ENCODE assay signal across 30 mouse cellular contexts in genomic region chr8:111645715-111646114, GRCm38 (mm10). TPM values are rescaled to one million over a fixed set of nuclear protein-coding genes. Genes with fewer than 3 reads are reported as not detected.
DNase-seq lines count a peak whose midpoint lies in the region; ATAC-seq and TF ChIP-seq lines count a peak whose summit lies in the region.
"Had no signal": no experiment of that assay in that cellular context is flagged by ENCODE, and none has a peak within 500 bp of the region (broad histone marks: within the 10 kb centered on the region; RNA-seq: fewer than 3 reads in every experiment).

No protein-coding gene starts in this region.

- no peaks in the 10 kb centered on the region for H3K36me3 ChIP-seq in liver, embryonic 11.5 days (ENCODE audit: control insufficient read depth, insufficient read depth, low read length)
- H3K36me3 ChIP-seq in G1E (replicated peaks), result no peaks in the 10 kb centered on the region
- no peaks in the 10 kb centered on the region for H3K36me3 ChIP-seq in liver, postnatal 0 days (replicated peaks; ENCODE audit: insufficient read depth, low read length)
- H3K36me3 ChIP-seq: heart, embryonic 12.5 days; limb, embryonic 13.5 days; liver, embryonic 15.5 days; midbrain, embryonic 15.5 days; neural tube, embryonic 13.5 days; stomach, embryonic 15.5 days had no signal

- H3K4me2 ChIP-seq in liver, embryonic 11.5 days, result peak overlapping the region; percentile 31
- H3K4me2 ChIP-seq in liver, postnatal 0 days (ENCODE audit: low read depth, low read length), result 0 out of 2 replicates have a peak overlapping the region, but pooled peaks have one; percentile 29
- H3K4me2 ChIP-seq: heart, embryonic 12.5 days; hindbrain, embryonic 14.5 days; limb, embryonic 13.5 days; liver, embryonic 15.5 days; midbrain, embryonic 15.5 days; neural tube, embryonic 13.5 days; stomach, embryonic 15.5 days had no signal

- peaks cover 33% of the 10 kb centered on the region for H3K4me1 ChIP-seq in liver, embryonic 11.5 days (replicated peaks; ENCODE audit: control insufficient read depth, insufficient read depth, low read length)
- H3K4me1 ChIP-seq in G1E (ENCODE audit: insufficient read depth, low read depth, low read length), result peaks cover 65% of the 10 kb centered on the region
- H3K4me1 ChIP-seq in liver, postnatal 0 days (ENCODE audit: insufficient read depth), result peaks cover 15% of the 10 kb centered on the region

- TF ChIP-seq CTCF in G1E (IDR thresholded peaks at IDR 0.05; ENCODE audit: low read depth, low read length), result no peak
- no peak for TF ChIP-seq CTCF in liver, postnatal 0 days (IDR thresholded peaks at IDR 0.05; ENCODE audit: low read depth)

- no peak overlapping the region for H3K4me3 ChIP-seq in liver, embryonic 11.5 days (ENCODE audit: low read depth, low read length)
- H3K4me3 ChIP-seq in G1E (ENCODE audit: low read depth, low read length), result peak overlapping the region; percentile 56; the same call in 1 of the 2 replicates
- H3K4me3 ChIP-seq in liver, postnatal 0 days (ENCODE audit: low read depth, low read length), result no peak overlapping the region
- H3K4me3 ChIP-seq: heart, embryonic 12.5 days; limb, embryonic 13.5 days; liver, embryonic 15.5 days; midbrain, embryonic 15.5 days; neural tube, embryonic 13.5 days; stomach, embryonic 15.5 days had no signal

- H3K27me3 ChIP-seq in liver, embryonic 11.5 days (replicated peaks; ENCODE audit: control insufficient read depth, insufficient read depth, low read length), result no peaks in the 10 kb centered on the region
- H3K27me3 ChIP-seq in G1E (ENCODE audit: insufficient read depth, low read length), result peaks cover 5% of the 10 kb centered on the region; the same call in 1 of the 2 replicates
- H3K27me3 ChIP-seq in liver, postnatal 0 days (ENCODE audit: insufficient read depth, low read length), result no peaks in the 10 kb centered on the region
- H3K27me3 ChIP-seq: heart, embryonic 12.5 days; limb, embryonic 13.5 days; liver, embryonic 15.5 days; midbrain, embryonic 15.5 days; neural tube, embryonic 13.5 days; stomach, embryonic 15.5 days had no signal

- DNase-seq in liver, embryonic 11.5 days (ENCODE audit: low spot score), result no peak
- DNase-seq in liver (no peak), G1E (ENCODE audit: low spot score) (no peak)
- no peak for DNase-seq in liver, postnatal 0 days
- DNase-seq in urinary bladder, postnatal 25 days (ENCODE audit: low spot score), result no peak
- no peak for DNase-seq in heart, postnatal 4 days
- DNase-seq: adrenal gland, postnatal 25 days; cerebellum, adult 9-10 months; heart, adult 18-20 months; heart, postnatal 14 days; kidney, adult 11 months; layer of hippocampus, adult 9-11 months; right cerebral cortex, postnatal 4 days; thymus, postnatal 25 days had no signal

- WGBS in liver, embryonic 11.5 days, result 84% methylated on average over 8 of the region's 8 CpGs
- 84% methylated on average over 8 of the region's 8 CpGs for WGBS in liver, postnatal 0 days (ENCODE audit: insufficient replicate concordance)

- ATAC-seq in liver, embryonic 11.5 days (replicated peaks; ENCODE audit: low FRiP score), result no peak
- ATAC-seq in G1E (ENCODE audit: extremely low read depth, insufficient number of reproducible peaks, low FRiP score, poor library complexity, severe bottlenecking), result peak; percentile 2; the same call in 1 of the 2 replicates
- ATAC-seq in liver, postnatal 0 days, result no peak
- no peak for ATAC-seq in granulocyte monocyte progenitor cell, adult 5-6 weeks (replicated peaks; ENCODE audit: poor library complexity, severe bottlenecking)
- ATAC-seq: forebrain, embryonic 14.5 days; midbrain, embryonic 15.5 days had no signal

- no peak overlapping the region for H3K9ac ChIP-seq in liver, embryonic 11.5 days (ENCODE audit: low read depth, low read length)
- no peak overlapping the region for H3K9ac ChIP-seq in liver, postnatal 0 days (replicated peaks)
- H3K9ac ChIP-seq: heart, embryonic 12.5 days; hindbrain, embryonic 14.5 days; limb, embryonic 13.5 days; liver, embryonic 15.5 days; midbrain, embryonic 15.5 days; neural tube, embryonic 13.5 days; stomach, embryonic 15.5 days had no signal

- no peaks in the 10 kb centered on the region for H3K9me3 ChIP-seq in liver, embryonic 11.5 days (ENCODE audit: control insufficient read depth, low read length)
- H3K9me3 ChIP-seq in G1E (replicated peaks), result no peaks in the 10 kb centered on the region
- no peaks in the 10 kb centered on the region for H3K9me3 ChIP-seq in liver, postnatal 0 days (ENCODE audit: low read length)
- H3K9me3 ChIP-seq: heart, embryonic 12.5 days; limb, embryonic 13.5 days; liver, embryonic 15.5 days; midbrain, embryonic 15.5 days; neural tube, embryonic 13.5 days; stomach, embryonic 15.5 days had no signal

- TF ChIP-seq EP300 in liver, postnatal 0 days (IDR thresholded peaks at IDR 0.05; ENCODE audit: low read depth), result no peak

- no peak overlapping the region for H3K27ac ChIP-seq in liver, embryonic 11.5 days (ENCODE audit: low read depth, low read length)
- H3K27ac ChIP-seq in liver, postnatal 0 days (ENCODE audit: low read depth), result no peak overlapping the region
- H3K27ac ChIP-seq: hindbrain, embryonic 14.5 days; kidney, postnatal 0 days; limb, embryonic 13.5 days; liver, embryonic 15.5 days; macrophage; midbrain, embryonic 15.5 days; neural tube, embryonic 13.5 days; stomach, embryonic 15.5 days had no signal

RNA-seq across cellular contexts. Expression of gene Zfp1, which starts 2.5 kb away (rescaled TPM):
- 14.2 and 15.6 TPM in 2 replicates for polyA plus RNA-seq in liver, embryonic 11.5 days (2014; fragmentation: Nextera tagmentation; extraction: Ambion mirVana)
- total RNA-seq in G1E (2014; fragmentation: Nextera tagmentation) (16.1 and 21.1 TPM in 2 replicates), G1E (2017) (10.9 and 11.8 TPM in 2 replicates)
- polyA plus RNA-seq in G1E (2012), result 7.1 and 7.3 TPM in 2 replicates
- 3.8 and 4.0 TPM in 2 replicates for polyA plus RNA-seq in liver, postnatal 0 days (2015; fragmentation: Nextera tagmentation; extraction: Ambion mirVana)
- total RNA-seq in heart, postnatal 4 days (2021), result 10 to 100 TPM; 10.1 to 10.5 TPM
- 14.9 and 23.6 TPM in 2 replicates for total RNA-seq in granulocyte monocyte progenitor cell, adult 5-6 weeks (2014; fragmentation: Nextera tagmentation)
- 10.9 and 11.2 TPM in 2 replicates for total RNA-seq in granulocyte monocyte progenitor cell, adult 5-6 weeks (2017)

RNA-seq across cellular contexts. Expression of gene Ldhd, which starts 15.5 kb away (rescaled TPM):
- 0.10 and 0.16 TPM in 2 replicates for polyA plus RNA-seq in liver, embryonic 11.5 days (2014; fragmentation: Nextera tagmentation; extraction: Ambion mirVana)
- not detected in 2 replicates for total RNA-seq in G1E (2014; fragmentation: Nextera tagmentation)
- total RNA-seq in G1E (2017), result 0.12 and 0.16 TPM in 2 replicates
- polyA plus RNA-seq in G1E (2012), result not detected in 2 replicates
- polyA plus RNA-seq in liver, postnatal 0 days (2015; fragmentation: Nextera tagmentation; extraction: Ambion mirVana), result 0.85 and 1.1 TPM in 2 replicates
- 1 to 10 TPM; 2.7 to 3.8 TPM for total RNA-seq in heart, postnatal 4 days (2021)
- not detected in 2 replicates for total RNA-seq in granulocyte monocyte progenitor cell, adult 5-6 weeks (2014; fragmentation: Nextera tagmentation)
- not detected in 2 replicates for total RNA-seq in granulocyte monocyte progenitor cell, adult 5-6 weeks (2017)

RNA-seq across cellular contexts. Expression of gene Ctrb1, which starts 45.1 kb away (rescaled TPM):
- not detected in 2 replicates for polyA plus RNA-seq in liver, embryonic 11.5 days (2014; fragmentation: Nextera tagmentation; extraction: Ambion mirVana)
- not detected in 2 replicates for total RNA-seq in G1E (2014; fragmentation: Nextera tagmentation)
- total RNA-seq in G1E (2017), result not detected in 2 replicates
- not detected in 2 replicates for polyA plus RNA-seq in G1E (2012)
- polyA plus RNA-seq in liver, postnatal 0 days (2015; fragmentation: Nextera tagmentation; extraction: Ambion mirVana), result 0.13 and 38.9 TPM in 2 replicates
- not detected for total RNA-seq in heart, postnatal 4 days (2021)
- not detected in 2 replicates for total RNA-seq in granulocyte monocyte progenitor cell, adult 5-6 weeks (2014; fragmentation: Nextera tagmentation)
- not detected in 2 replicates for total RNA-seq in granulocyte monocyte progenitor cell, adult 5-6 weeks (2017)
- total RNA-seq: adrenal gland, postnatal 25 days; heart, adult 18-20 months; heart, postnatal 14 days; left cerebral cortex, adult 18-20 months; left cerebral cortex, postnatal 25 days; MEL had no signal
- polyA plus RNA-seq: embryonic facial prominence, embryonic 14.5 days; forebrain, embryonic 14.5 days; heart, embryonic 12.5 days; hindbrain, embryonic 14.5 days; kidney, postnatal 0 days; lung, embryonic 16.5 days; macrophage; neural tube, embryonic 13.5 days had no signal
